Mouse (Mus musculus): ENCODE data around the gene Cdk2ap2. TPM values are rescaled to one million over a fixed set of nuclear protein-coding genes. Genes with fewer than 3 reads are reported as not detected.
"Not testable (repeated sequence)": the region's sequence is repeated elsewhere in the genome, so short reads cannot be mapped to it uniquely, and the experiment has no call there.

Cdk2ap2 gene
- total RNA-seq, 1 experiment from 2014 or later, result 13.3 TPM

DNA sequence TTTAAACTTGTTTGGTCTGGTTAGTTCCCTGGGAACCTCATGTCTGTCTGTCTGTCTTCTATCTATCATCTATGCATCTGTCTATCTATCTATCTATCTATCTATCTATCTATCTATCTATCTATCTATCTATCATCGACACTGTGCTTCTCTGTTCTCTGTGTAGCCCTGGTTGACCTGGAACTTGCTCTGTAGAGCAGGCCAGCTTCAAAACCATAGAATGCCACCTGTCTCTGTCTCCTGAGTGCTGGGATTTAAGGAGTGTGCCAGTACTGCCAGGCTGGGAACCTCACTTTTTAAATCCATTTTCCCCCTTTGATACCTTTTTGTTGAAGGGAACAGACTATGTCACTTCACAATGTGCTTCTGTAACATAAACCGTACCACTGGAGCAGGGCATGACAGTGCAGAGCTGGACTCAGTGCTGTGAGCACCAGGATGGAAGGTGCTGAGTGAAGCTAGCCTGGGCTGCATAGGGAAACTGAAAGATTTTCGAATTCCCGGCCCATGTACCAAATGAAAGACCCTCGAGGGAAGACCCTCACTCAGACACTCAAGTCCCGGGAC lies 36.0 kb upstream of the Cdk2ap2 start:
- peak in 1 of 2 experiments; percentile 33; a peak in 1 of 4 replicates for ATAC-seq (replicated peaks in 1 of 2; ENCODE audit: insufficient read depth in 1 of 2, low FRiP score in 2 of 2, low TSS enrichment in 1 of 2, low read depth in 1 of 2, poor library complexity in 2 of 2, severe bottlenecking in 2 of 2)

DNA sequence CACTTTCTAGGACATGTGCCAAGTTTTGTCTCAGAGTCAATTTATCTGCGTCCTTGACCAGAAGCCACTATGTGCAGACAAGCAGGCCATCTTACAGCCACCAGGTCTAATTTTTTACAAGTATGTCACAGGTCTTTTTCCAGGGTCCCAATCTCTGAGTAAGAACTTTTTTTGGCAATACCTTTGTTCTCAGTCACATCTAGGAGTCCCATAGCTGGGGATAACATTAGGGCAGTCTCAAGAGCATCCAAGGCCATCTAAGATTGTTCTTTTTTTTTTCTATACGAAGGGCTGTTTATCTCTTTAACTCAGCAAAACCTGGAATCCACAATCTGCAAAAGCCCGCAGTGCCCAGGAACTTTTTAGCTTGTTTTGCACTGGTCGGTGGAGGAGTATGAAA lies 33.6 kb upstream of the Cdk2ap2 start:
- ATAC-seq (replicated peaks in 1 of 2; ENCODE audit: insufficient read depth in 1 of 2, low FRiP score in 2 of 2, low TSS enrichment in 1 of 2, low read depth in 1 of 2, poor library complexity in 2 of 2, severe bottlenecking in 2 of 2), result not testable (repeated sequence)

DNA sequence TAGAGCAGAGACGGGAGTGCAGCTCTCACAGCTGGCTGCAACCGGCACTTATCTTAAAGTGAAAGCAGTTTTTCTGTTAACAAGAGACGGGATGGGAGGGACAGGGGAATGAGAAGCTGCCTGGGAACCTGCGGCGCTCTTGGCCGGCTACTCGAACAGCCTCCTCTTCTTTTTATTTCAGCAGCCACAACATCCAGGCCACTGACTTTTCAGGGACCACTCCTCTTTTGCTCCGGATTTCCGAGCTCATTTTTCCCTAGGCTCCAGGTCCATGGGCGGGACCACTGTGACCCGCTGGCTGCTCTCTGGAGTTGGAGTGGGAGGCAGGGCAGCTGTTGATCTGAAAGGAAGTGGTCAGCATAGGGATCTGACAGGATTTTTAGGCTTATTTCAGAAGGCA lies 32.5 kb upstream of the Cdk2ap2 start:
- ATAC-seq (replicated peaks in 1 of 2; ENCODE audit: insufficient read depth in 1 of 2, low FRiP score in 2 of 2, low TSS enrichment in 1 of 2, low read depth in 1 of 2, poor library complexity in 2 of 2, severe bottlenecking in 2 of 2), result not testable (repeated sequence)

DNA sequence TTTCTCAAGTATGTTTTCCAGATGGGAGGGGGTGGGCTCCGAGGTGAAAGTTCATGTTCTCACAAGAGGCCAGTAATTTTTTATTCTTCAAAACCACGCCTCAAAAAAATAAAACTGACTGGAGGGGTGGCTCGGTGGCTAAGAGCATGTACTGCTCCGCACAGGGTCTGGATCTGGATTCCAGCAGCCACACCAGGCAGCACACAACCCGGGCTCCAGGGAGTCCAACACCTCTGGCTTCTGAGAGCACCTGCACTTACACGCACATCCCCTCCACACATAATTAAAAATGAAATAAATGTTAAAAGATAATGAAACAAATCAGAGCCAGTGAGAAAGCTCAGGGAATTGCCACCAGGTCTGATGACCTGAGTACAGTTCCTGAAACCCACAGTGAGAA lies 30.7 kb upstream of the Cdk2ap2 start:
- no peak for ATAC-seq (replicated peaks in 1 of 2; ENCODE audit: insufficient read depth in 1 of 2, low FRiP score in 2 of 2, low TSS enrichment in 1 of 2, low read depth in 1 of 2, poor library complexity in 2 of 2, severe bottlenecking in 2 of 2)

DNA sequence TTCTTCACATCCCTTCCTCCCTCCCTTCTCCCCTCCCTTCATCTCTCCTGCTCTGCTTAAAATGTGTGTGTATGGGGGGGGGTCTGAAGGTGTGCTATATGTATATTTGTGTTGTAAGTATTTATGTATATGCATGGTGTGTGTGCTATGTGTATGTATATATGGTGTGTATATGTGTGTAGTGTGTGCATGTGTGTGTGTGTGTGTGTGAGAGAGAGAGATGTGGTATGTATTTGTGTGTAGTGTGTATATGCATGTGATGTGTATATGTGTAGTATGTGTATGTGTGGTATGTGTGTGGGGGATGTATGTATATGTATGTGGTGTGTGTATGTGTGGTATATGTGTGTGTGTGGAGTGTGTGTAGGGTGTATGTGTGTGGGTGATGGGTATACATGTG lies 30.1 kb upstream of the Cdk2ap2 start:
- ATAC-seq (replicated peaks in 1 of 2; ENCODE audit: insufficient read depth in 1 of 2, low FRiP score in 2 of 2, low TSS enrichment in 1 of 2, low read depth in 1 of 2, poor library complexity in 2 of 2, severe bottlenecking in 2 of 2), result no peak

DNA sequence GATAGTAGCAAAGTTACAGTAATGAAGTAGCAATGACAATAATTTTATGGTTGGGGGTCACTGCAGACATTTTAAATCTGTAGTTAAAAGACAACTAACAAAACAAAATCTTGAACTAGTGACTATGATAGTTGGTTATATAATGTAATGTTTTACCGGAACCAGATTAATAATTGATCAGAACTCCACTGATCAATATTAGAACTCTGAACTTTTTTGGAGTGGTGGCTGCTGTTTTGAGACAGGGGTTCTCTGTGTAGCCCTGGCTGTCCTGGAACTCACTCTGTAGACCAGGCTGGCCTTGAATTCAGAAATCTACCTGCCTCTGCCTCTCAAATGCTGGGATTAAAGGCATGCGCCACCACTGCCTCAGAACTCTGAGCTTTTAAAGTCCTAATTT lies 28.7 kb upstream of the Cdk2ap2 start:
- ATAC-seq (replicated peaks in 1 of 2; ENCODE audit: insufficient read depth in 1 of 2, low FRiP score in 2 of 2, low TSS enrichment in 1 of 2, low read depth in 1 of 2, poor library complexity in 2 of 2, severe bottlenecking in 2 of 2), result not testable (repeated sequence)

DNA sequence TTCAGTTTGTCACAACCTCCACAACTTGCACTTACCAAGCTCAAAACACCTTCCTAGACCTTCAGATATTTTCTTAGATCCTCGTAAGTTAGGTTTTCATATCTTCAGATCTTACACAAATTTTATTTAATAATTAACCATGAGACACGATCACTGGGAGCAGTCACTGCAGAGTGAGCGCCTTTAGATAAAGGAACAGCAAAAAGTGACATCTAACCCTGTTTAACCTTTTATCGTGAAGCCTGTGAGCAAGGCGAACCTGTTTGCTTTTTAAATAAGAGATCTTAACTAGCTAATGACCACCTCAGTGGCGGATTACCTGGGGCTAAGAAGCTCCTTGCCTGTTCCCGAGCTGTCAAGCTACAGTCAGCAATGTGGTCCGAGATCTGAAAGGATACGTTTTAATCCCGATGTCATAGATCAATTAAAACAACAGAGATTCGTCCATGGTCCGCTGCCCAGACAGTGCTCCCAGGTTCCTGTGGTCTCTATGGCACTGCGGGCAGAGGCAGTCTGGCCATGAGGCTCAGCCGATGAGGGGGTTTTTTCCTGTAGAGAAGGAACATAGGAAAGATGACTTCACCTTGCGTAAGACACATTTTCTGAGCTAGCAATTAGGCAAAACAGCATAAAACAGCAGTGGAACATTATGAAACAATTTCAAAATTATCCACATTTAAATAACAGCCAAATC lies 28.1 kb upstream of the Cdk2ap2 start:
- no peak for ATAC-seq (replicated peaks in 1 of 2; ENCODE audit: insufficient read depth in 1 of 2, low FRiP score in 2 of 2, low TSS enrichment in 1 of 2, low read depth in 1 of 2, poor library complexity in 2 of 2, severe bottlenecking in 2 of 2)

DNA sequence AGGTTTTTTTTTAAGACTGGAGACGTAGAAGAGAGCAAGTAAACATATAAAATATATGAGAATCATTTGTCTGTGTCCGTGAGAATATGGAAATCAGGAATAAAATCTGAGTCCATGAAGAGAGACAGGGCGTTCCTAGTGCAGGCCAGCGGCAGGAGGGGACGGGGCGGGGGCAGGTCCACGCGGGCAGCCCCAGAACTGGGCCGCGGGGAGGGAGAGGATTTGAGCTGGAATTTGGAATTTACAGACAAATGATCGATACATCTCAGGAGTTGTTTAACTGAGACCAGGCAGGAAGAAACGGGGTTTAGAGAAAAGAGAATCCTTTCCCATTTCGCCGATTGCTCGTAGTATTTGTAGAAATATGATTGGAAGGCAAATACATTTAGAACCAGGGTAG lies 26.7 kb upstream of the Cdk2ap2 start:
- no peak for ATAC-seq (replicated peaks in 1 of 2; ENCODE audit: insufficient read depth in 1 of 2, low FRiP score in 2 of 2, low TSS enrichment in 1 of 2, low read depth in 1 of 2, poor library complexity in 2 of 2, severe bottlenecking in 2 of 2)

DNA sequence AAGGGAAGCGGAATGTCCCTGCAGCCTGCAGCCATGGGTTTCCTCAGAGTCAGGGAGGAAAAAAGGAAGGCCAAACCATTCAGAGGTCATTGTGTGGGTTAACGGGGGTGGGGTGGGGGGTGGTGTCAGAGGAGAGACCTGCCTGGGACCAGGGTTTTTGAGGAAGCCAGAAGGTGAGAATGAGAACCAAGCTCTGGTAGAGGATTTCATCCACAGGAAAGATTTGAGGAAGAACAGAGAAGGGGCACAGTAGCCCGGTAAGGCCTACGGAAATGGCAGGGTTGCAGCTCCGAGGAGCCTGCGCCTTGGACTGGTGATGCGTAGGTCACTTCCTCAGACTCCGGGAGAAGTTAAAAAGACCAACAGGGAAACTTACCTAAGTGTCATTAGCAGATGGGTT lies 26.2 kb upstream of the Cdk2ap2 start:
- ATAC-seq (replicated peaks in 1 of 2; ENCODE audit: insufficient read depth in 1 of 2, low FRiP score in 2 of 2, low TSS enrichment in 1 of 2, low read depth in 1 of 2, poor library complexity in 2 of 2, severe bottlenecking in 2 of 2), result peak; percentile 59 to 91

DNA sequence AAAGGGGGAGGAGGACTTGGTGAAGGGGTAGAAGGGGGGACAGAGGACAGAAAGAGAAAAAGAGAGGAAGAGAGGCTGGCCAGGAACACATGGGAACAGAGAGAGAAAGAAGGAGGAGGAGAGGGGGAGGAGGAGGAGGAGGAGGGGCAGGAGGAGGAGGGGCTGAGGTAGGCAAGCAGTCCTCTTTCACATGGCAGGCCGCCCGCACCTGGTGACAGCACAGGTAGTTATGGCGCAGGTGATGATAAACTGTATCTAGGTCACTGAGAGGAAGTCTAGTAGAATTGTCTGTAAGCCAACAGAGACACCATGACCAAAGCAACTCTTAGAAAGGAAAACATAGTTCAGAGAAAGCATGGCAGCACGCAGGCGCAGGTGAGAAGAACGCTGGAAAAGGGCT lies 25.6 kb upstream of the Cdk2ap2 start:
- ATAC-seq (replicated peaks in 1 of 2; ENCODE audit: insufficient read depth in 1 of 2, low FRiP score in 2 of 2, low TSS enrichment in 1 of 2, low read depth in 1 of 2, poor library complexity in 2 of 2, severe bottlenecking in 2 of 2), result no peak

DNA sequence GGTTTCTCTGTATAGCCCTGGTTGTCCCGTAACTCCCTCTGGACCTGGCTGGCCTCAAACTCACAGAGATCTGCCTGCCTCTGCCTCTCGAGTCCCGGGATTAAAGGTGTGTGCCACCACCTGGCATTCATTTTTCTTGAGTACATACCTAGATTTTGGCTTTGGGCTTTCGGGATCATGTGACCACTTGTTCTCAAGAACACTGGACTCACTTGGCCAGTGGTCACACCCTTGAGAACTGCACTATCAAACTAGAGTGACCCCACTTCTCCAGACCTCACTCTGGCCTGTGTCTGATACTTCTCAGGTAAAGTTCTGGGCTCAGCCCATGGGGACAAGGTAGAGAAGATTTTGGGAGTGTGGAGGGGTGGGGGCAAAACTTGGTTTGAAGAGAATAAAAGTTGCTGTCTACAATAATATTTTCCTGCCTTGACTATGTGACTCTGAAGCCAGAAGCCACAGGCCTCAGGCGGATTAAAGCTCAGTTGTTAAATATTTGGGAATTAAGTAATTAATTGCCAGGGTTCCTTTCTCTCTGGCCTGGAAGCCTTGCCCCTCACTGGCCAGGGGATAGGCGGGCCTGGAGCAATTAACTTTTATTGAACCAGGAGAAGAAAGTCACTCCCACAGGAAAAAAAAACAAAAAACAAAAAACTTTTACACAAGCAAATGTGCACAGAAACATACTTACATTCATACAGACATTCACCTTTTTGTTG lies 24.1 kb upstream of the Cdk2ap2 start:
- no peak for ATAC-seq (replicated peaks in 1 of 2; ENCODE audit: insufficient read depth in 1 of 2, low FRiP score in 2 of 2, low TSS enrichment in 1 of 2, low read depth in 1 of 2, poor library complexity in 2 of 2, severe bottlenecking in 2 of 2)

DNA sequence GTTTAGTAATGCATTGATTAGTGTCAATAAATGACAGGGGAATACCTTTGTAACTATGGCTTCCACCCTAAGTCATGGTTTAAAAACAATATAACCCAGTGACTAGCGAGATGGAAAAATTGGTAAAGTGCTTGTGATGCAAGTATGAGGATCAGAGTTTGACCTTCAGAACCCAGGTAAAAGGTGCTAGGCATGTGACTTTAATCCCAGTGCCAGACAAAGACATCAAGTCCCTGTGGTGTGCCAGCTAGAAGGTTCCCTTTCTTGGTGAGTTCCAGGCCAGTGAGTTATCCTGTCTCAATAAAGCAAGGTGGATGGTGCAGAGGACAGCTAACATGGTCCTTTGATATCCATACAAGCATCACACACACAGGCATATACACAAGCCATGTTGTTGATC lies 21.5 kb upstream of the Cdk2ap2 start:
- ATAC-seq (replicated peaks in 1 of 2; ENCODE audit: insufficient read depth in 1 of 2, low FRiP score in 2 of 2, low TSS enrichment in 1 of 2, low read depth in 1 of 2, poor library complexity in 2 of 2, severe bottlenecking in 2 of 2), result no peak

DNA sequence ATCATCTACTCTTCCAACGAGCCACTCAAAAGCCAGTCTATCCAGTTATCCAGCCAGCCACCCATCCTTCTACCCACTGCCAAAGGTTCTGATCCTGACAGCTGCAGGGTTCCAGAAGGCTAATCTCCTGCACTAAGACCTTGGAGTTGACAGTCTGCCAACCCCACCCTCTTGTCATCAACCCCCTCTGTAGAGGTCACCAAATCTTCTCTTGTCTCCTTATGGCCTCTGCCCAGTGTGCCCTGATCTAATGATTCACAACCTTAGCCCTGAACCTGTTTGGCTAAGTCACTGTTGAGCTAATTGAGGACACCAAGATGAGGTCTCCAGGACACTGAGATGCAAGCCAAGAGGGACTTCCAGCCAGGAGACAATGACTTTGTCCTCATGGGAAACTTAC lies 17.4 kb upstream of the Cdk2ap2 start:
- ATAC-seq (replicated peaks in 1 of 2; ENCODE audit: insufficient read depth in 1 of 2, low FRiP score in 2 of 2, low TSS enrichment in 1 of 2, low read depth in 1 of 2, poor library complexity in 2 of 2, severe bottlenecking in 2 of 2), result no peak

DNA sequence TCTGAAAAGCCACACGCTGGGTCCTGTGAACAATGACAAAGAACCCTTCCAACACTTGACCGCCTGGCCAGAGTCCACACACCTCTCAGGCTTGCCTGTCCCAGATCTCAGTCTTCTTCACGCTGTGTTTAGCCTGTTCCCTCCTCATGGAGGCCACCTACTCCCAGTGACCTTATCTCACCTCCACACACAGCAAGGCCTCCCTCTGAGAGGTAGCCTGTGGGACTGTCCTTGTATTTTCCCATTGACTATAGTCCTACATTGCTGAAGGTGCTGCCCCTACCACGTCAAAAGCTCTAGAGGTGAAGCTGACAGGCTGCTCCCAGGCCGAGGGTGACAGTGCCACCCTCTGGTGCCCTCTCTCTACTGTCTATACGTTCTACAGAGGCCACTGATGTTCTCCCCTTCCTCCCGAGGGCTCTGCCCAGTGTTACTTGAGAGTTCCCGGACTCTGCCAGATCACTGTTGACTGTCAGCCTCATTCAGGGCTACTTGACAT lies 16.4 kb upstream of the Cdk2ap2 start:
- ATAC-seq (replicated peaks in 1 of 2; ENCODE audit: insufficient read depth in 1 of 2, low FRiP score in 2 of 2, low TSS enrichment in 1 of 2, low read depth in 1 of 2, poor library complexity in 2 of 2, severe bottlenecking in 2 of 2), result peak in 1 of 2 experiments; percentile 53; a peak in 1 of 4 replicates

DNA sequence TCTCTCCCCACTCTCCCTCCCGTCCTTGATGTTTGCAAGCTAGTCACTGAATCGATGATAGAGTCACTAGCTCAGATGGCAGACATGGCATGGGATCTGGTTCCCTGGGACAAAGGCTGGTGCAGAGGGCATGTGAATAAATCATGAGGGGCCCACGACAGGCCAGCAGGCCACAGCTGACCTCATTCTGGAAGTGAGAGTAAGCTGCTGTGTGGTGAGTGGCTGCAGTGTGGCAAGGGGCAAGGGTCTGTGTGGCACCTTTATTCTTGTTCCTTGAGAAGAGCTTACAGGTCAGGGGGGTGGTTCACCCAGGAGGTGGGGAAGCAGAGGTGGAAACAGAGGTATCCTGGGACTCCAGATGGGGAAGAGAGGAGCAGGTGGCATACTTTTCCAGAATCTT lies 15.6 kb upstream of the Cdk2ap2 start, which contains the start of gene Cabp2:
Gene Cabp2, plus strand, starts transcription at position 185 of the 400 bp plus-strand sequence.
- ATAC-seq (replicated peaks in 1 of 2; ENCODE audit: insufficient read depth in 1 of 2, low FRiP score in 2 of 2, low TSS enrichment in 1 of 2, low read depth in 1 of 2, poor library complexity in 2 of 2, severe bottlenecking in 2 of 2), result no peak

DNA sequence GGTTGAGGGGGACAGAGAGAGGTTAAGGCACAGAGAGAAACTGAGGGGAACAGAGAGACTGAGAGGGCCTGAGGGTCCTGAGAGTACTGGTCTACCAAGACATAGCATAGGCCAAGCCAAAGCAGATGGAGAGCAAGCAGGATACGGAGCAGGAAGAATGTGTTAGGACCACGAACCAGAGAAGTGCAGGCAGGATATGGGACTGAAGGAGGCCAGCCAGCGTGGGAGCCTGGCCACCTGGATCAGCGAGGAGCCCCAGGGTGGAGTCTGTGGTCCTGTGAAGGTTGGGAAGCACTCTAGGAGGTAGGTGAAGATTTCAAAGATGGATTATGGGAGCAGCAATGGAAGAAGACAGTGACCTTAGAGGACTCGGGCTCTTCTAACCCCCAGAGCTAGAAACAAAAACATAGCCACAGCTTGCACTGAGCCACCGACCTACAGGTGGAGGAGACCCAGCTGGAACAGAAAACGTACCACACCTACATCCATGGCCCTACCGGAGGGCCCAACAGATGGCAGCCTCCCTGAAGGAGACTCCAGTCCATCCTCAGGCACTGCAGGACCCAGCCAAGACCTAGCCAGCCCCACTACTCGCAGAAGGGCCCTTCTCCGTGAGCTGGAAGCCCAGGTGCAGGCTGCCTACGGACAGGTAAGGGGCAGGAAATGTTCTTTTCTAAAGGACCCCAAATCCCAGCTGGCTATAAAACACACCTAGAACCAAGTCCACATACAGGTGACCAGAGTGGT lies 14.6 kb upstream of the Cdk2ap2 start:
- no peak for ATAC-seq (replicated peaks in 1 of 2; ENCODE audit: insufficient read depth in 1 of 2, low FRiP score in 2 of 2, low TSS enrichment in 1 of 2, low read depth in 1 of 2, poor library complexity in 2 of 2, severe bottlenecking in 2 of 2)

DNA sequence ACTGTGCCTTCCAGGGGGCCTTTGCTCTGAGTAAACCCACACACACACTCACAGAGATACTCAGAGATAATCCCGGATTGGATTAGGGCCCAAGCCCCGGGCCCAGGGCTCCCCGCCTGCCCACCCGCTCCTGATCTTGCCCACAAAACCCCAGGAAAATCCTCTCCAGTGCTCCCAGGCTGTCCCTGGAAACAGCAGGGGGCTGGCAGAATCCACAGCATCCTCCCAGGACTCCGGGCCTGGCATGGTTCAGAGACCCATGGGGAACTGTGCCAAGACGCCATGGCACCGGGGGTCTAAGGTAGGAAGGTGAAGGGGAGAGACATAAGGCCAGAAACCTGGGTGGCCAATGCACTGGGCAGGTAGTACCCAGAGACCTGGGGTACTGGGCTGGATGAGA lies 13.7 kb upstream of the Cdk2ap2 start:
- no peak for ATAC-seq (replicated peaks in 1 of 2; ENCODE audit: insufficient read depth in 1 of 2, low FRiP score in 2 of 2, low TSS enrichment in 1 of 2, low read depth in 1 of 2, poor library complexity in 2 of 2, severe bottlenecking in 2 of 2)

DNA sequence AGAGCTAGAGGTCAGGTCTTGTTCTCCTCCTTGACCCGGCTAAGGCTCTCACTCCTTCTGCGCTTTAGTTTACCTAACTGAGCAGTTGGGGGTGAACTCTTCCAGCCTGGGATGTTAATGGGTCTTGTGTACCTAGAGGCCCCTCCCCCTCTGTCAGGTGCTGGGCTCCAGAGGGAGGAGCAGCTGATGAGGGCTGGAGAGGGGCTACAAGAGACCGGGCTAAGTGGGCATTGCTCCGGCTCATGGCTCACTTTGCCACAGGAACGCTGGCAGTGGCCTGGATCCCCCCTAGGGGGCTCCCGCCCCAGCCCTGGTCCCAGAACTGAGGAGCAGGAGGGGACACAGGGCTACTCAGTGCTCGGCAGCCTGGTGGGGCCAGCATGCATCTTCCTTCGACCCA lies 13.2 kb upstream of the Cdk2ap2 start:
- no peak for ATAC-seq (replicated peaks in 1 of 2; ENCODE audit: insufficient read depth in 1 of 2, low FRiP score in 2 of 2, low TSS enrichment in 1 of 2, low read depth in 1 of 2, poor library complexity in 2 of 2, severe bottlenecking in 2 of 2)

Data from hematopoietic stem cell, adult 5-6 weeks (primary cell).